Mouse (Mus musculus): ENCODE measurements around the gene Catsper1.

GRCm38 (mm10) chr19:5302455-5302854 lies 33.1 kb upstream of the Catsper1 start:
- no peak for TF ChIP-seq GATA1 (IDR thresholded peaks at IDR 0.05; ENCODE audit: low read length)
- no peak for TF ChIP-seq TAL1 (IDR thresholded peaks at IDR 0.05; ENCODE audit: low read length)
